Mouse (Mus musculus) cerebellum, adult 2 months (tissue): ENCODE results near the gene Camkv.

ENCODE experiments used
- CTCF ChIP-seq: fragments of 200-500 bp; IDR thresholded peaks from 2 replicates; pipeline ENCODE4 v1.5.1; 2011; ENCODE audit warnings: low read depth, mild to moderate bottlenecking, control low read depth, low read length, moderate library complexity, borderline replicate concordance; ENCODE audit not compliant: insufficient read depth
- POLR2A ChIP-seq: fragments of 200-500 bp; IDR thresholded peaks from 2 replicates; pipeline ENCODE4 v1.6.1; 2011; ENCODE audit warnings: low read length, control low read depth, borderline replicate concordance; ENCODE audit not compliant: insufficient read depth

GRCm38 (mm10) chr9:107899855-107900254, 35.6 kb upstream of the Camkv start:
- TF ChIP-seq CTCF = no peak
- TF ChIP-seq POLR2A = no peak
